Mouse (Mus musculus): ENCODE measurements around the gene Dnaaf1. TPM values are rescaled to one million over a fixed set of nuclear protein-coding genes. Genes with fewer than 3 reads are reported as not detected.

Gene Dnaaf1
- total and polyA plus RNA-seq, 3 experiments = 0.19 to 0.54 TPM; not detected in 1

DNA sequence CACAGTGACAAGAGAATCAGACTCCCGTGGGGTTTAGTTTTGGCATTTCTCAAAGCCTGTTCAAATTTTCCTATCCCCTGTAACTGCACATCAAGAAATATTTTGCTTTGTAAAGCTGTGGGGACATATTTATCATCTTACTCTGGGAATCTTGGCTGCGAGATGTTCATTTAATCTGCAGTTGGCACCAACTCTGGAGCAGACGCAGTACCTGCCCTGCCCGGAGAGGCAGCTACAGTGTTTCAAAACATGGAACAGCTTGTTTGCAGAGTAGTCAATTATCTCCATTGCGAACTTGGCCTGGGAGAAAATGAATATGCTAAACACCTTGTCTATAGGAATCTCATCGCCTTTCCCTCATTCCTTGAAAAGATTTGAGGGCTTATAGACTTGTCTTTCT, 63.2 kb downstream of the Dnaaf1 start:
- Histone ChIP-seq H3K27me3 (ENCODE audit: control insufficient read depth in 1 of 2, insufficient read depth in 2 of 2, low read length in 2 of 2) (peaks cover 0 to 4% of the 10 kb centered on the region in 2 experiments; a peak in 2 of 4 replicates), H3K27ac (ENCODE audit: control insufficient read depth, low read depth, low read length) (no peak overlapping the region), H3K4me3 (ENCODE audit: control insufficient read depth in 1 of 2, insufficient read depth in 1 of 2, low read depth in 2 of 2, low read length in 2 of 2) (no peak overlapping the region), H3K9me3 (replicated peaks; ENCODE audit: insufficient read depth, low read length) (no peaks in the 10 kb centered on the region), H3K79me2 (ENCODE audit: control insufficient read depth, insufficient read depth, low read length, poor library complexity) (no peaks in the 10 kb centered on the region), H3K9ac (ENCODE audit: control insufficient read depth, low read depth, low read length, poor library complexity, severe bottlenecking) (no peak overlapping the region), H3K36me3 (ENCODE audit: control insufficient read depth in 1 of 2, insufficient read depth in 2 of 2, low read length in 2 of 2) (no peaks in the 10 kb centered on the region), H3K4me1 (ENCODE audit: control insufficient read depth in 1 of 2, insufficient read depth in 2 of 2, low read length in 2 of 2) (no peaks in the 10 kb centered on the region)
- no peak for TF ChIP-seq JUND (IDR thresholded peaks at IDR 0.05; ENCODE audit: low read depth, low read length)
- TF ChIP-seq CHD2 (IDR thresholded peaks at IDR 0.05; ENCODE audit: low read length) = no peak
- no peak for TF ChIP-seq ZMIZ1 (IDR thresholded peaks at IDR 0.05; ENCODE audit: low read depth, low read length)
- no peak for DNase-seq (ENCODE audit: low read depth, low spot score)

- TF ChIP-seq POLR2AphosphoS5 (IDR thresholded peaks at IDR 0.05; ENCODE audit: borderline replicate concordance, low read depth, low read length) (no peak), POLR2A (IDR thresholded peaks at IDR 0.05; ENCODE audit: control insufficient read depth in 1 of 2, insufficient read depth in 1 of 2, low read depth in 1 of 2, low read length in 2 of 2, poor library complexity in 1 of 2) (no peak), TAL1 (IDR thresholded peaks at IDR 0.05; ENCODE audit: low read length) (no peak), MYB (IDR thresholded peaks at IDR 0.05; ENCODE audit: low read depth, low read length) (no peak)
- H3K79me2 ChIP-seq (ENCODE audit: control insufficient read depth, insufficient read depth, low read length, poor library complexity) = no peaks in the 10 kb centered on the region
- H3K4me3 ChIP-seq (ENCODE audit: control insufficient read depth in 1 of 2, insufficient read depth in 1 of 2, low read depth in 2 of 2, low read length in 2 of 2) = no peak overlapping the region
- DNase-seq (ENCODE audit: low read depth, low spot score) = no peak
- peaks cover 0 to 4% of the 10 kb centered on the region in 2 experiments; a peak in 2 of 4 replicates for H3K27me3 ChIP-seq (ENCODE audit: control insufficient read depth in 1 of 2, insufficient read depth in 2 of 2, low read length in 2 of 2)
- H3K27ac ChIP-seq (ENCODE audit: control insufficient read depth, low read depth, low read length) = no peak overlapping the region
- H3K36me3 ChIP-seq (ENCODE audit: control insufficient read depth in 1 of 2, insufficient read depth in 2 of 2, low read length in 2 of 2) = no peaks in the 10 kb centered on the region
- H3K4me1 ChIP-seq (ENCODE audit: control insufficient read depth in 1 of 2, insufficient read depth in 2 of 2, low read length in 2 of 2) = no peaks in the 10 kb centered on the region
- no peaks in the 10 kb centered on the region for H3K9me3 ChIP-seq (replicated peaks; ENCODE audit: insufficient read depth, low read length)
- H3K9ac ChIP-seq (ENCODE audit: control insufficient read depth, low read depth, low read length, poor library complexity, severe bottlenecking) = no peak overlapping the region
These were observed 64.8 kb downstream of the Dnaaf1 start for GRCm38 (mm10) chr8:119639798-119640197.

DNA sequence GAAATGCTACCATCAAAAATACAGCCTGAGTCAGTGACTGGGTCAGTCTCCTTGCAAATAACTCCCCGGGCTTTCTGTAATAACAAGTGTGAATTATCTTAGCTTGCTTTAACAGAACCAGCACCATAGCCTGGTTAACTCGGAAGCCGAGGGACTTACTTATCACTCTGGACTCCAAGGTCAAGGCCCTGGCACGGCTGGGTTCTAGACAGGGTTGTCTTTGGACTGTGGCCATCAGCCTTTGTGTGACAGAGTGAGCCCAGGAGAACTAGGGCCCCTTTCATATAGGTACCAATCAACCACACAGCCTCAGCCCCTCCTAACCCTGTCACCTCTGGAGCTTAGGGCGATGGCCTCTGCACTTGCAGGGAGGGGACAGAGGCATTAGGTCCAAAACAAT, 66.0 kb downstream of the Dnaaf1 start:
- Histone ChIP-seq H3K27me3 (ENCODE audit: control insufficient read depth in 1 of 2, insufficient read depth in 2 of 2, low read length in 2 of 2) (0 out of 4 replicates have a peak, but pooled peaks cover 0 to 2% of the 10 kb centered on the region in 2 experiments), H3K36me3 (ENCODE audit: control insufficient read depth in 1 of 2, insufficient read depth in 2 of 2, low read length in 2 of 2) (no peaks in the 10 kb centered on the region), H3K27ac (ENCODE audit: control insufficient read depth, low read depth, low read length) (no peak overlapping the region), H3K4me3 (ENCODE audit: control insufficient read depth in 1 of 2, insufficient read depth in 1 of 2, low read depth in 2 of 2, low read length in 2 of 2) (no peak overlapping the region), H3K4me1 (ENCODE audit: control insufficient read depth in 1 of 2, insufficient read depth in 2 of 2, low read length in 2 of 2) (no peaks in the 10 kb centered on the region), H3K9ac (ENCODE audit: control insufficient read depth, low read depth, low read length, poor library complexity, severe bottlenecking) (no peak overlapping the region), H3K79me2 (ENCODE audit: control insufficient read depth, insufficient read depth, low read length, poor library complexity) (no peaks in the 10 kb centered on the region), H3K9me3 (replicated peaks; ENCODE audit: insufficient read depth, low read length) (no peaks in the 10 kb centered on the region)
- no peak for TF ChIP-seq EP300 (IDR thresholded peaks at IDR 0.05; ENCODE audit: low read depth in 1 of 2, low read length in 2 of 2)
- TF ChIP-seq POLR2AphosphoS2 (IDR thresholded peaks at IDR 0.05; ENCODE audit: low read length) = no peak
- no peak for TF ChIP-seq GATA1 (IDR thresholded peaks at IDR 0.05; ENCODE audit: low read depth, low read length)
- TF ChIP-seq TAL1 (IDR thresholded peaks at IDR 0.05; ENCODE audit: low read length) = no peak
- no peak for TF ChIP-seq MYB (IDR thresholded peaks at IDR 0.05; ENCODE audit: low read depth, low read length)
- TF ChIP-seq CHD2 (IDR thresholded peaks at IDR 0.05; ENCODE audit: low read length) = no peak
- no peak for TF ChIP-seq KAT2A (conservative IDR thresholded peaks at IDR 0.05; ENCODE audit: low read depth, low read length)
- no peak for DNase-seq (ENCODE audit: low read depth, low spot score)

All from MEL (cell line).